Mouse (Mus musculus) midbrain, postnatal 0 days (tissue): ENCODE data around the gene Il10ra. TPM values are rescaled to one million over a fixed set of nuclear protein-coding genes. Genes with fewer than 3 reads are reported as not detected.

Experiments used
- ATAC-seq: fragments of 200-750 bp; cut with Nextera tagmentation; 2 replicates; pipeline ENCODE4 v1.8.0; 2017; ENCODE audit warnings: moderate number of reproducible peaks, mild to moderate bottlenecking, moderate TSS enrichment, moderate library complexity; ENCODE audit not compliant: low FRiP score
- DNase-seq: peaks from one replicate; pipeline ENCODE4 v3.0.0-alpha.2; 2015; ENCODE audit warnings: low spot score
- H3K27ac ChIP-seq: fragments of 300-500 bp; sonication (generic); 2 replicates; pipeline ENCODE4 v1.5.1; 2014; ENCODE audit warnings: low read depth, mild to moderate bottlenecking, low read length, mixed read lengths
- H3K27me3 ChIP-seq: fragments of 300-500 bp; sonication (generic); 2 replicates; pipeline ENCODE4 v1.6.1; 2014; ENCODE audit warnings: low read length, control low read depth, mixed read lengths; ENCODE audit not compliant: insufficient read depth
- H3K36me3 ChIP-seq: fragments of 300-500 bp; sonication (generic); 2 replicates; pipeline ENCODE4 v1.6.1; 2014; ENCODE audit warnings: low read length, control low read depth, mixed read lengths; ENCODE audit not compliant: insufficient read depth
- H3K4me1 ChIP-seq: fragments of 300-500 bp; sonication (generic); 2 replicates; pipeline ENCODE4 v1.6.1; 2014; ENCODE audit warnings: mild to moderate bottlenecking, control low read depth, antibody characterized with exemption, low read length, mixed read lengths; ENCODE audit not compliant: insufficient read depth
- H3K4me2 ChIP-seq: fragments of 300-500 bp; sonication (generic); 2 replicates; pipeline ENCODE4 v1.6.1; 2014; ENCODE audit warnings: low read depth, mild to moderate bottlenecking, low read length, mixed read lengths; ENCODE audit not compliant: poor library complexity, severe bottlenecking
- H3K4me3 ChIP-seq: fragments of 300-500 bp; sonication (generic); 2 replicates; pipeline ENCODE4 v1.5.1; 2014; ENCODE audit warnings: low read depth, mild to moderate bottlenecking, low read length, moderate library complexity
- H3K9ac ChIP-seq: fragments of 300-500 bp; sonication (generic); replicated peaks from 2 replicates; pipeline ENCODE4 v1.6.1; 2014; ENCODE audit warnings: mild to moderate bottlenecking, low read length, moderate library complexity, mixed read lengths; ENCODE audit not compliant: poor library complexity, severe bottlenecking
- H3K9me3 ChIP-seq: fragments of 300-500 bp; sonication (generic); 2 replicates; pipeline ENCODE4 v1.6.1; 2016; ENCODE audit warnings: low read length, control low read depth
- CTCF ChIP-seq: IDR thresholded peaks from 2 replicates; pipeline ENCODE4 v1.5.1; 2016; ENCODE audit warnings: antibody characterized with exemption, mild to moderate bottlenecking
- WGBS: fragments of 180-500 bp; shearing (Covaris S2); extraction: QIAGEN DNeasy Blood & Tissue Kit; methylation state at CpG from one replicate; pipeline ENCODE4 v1.1.7; 2014; 5-methylcytosine and 5-hydroxymethylcytosine counted together
- polyA plus RNA-seq: library from polyadenylated mRNA; unstranded; fragments of >200 nt; fragmentation: Nextera tagmentation; extraction: Ambion mirVana; gene quantifications from 2 replicates; pipeline ENCODE4 v1.2.1, GENCODE M21; 2015
- total RNA-seq: library from RNA; depleted of rRNA; stranded (reverse); fragments of >200 nt; gene quantifications from 2 replicates; pipeline ENCODE4 v1.2.3, GENCODE M21; 2014; rRNA removed

The Il10ra gene
- total RNA-seq = 0.90 and 1.4 TPM in 2 replicates
- polyA plus RNA-seq = 0.81 and 0.87 TPM in 2 replicates

DNA sequence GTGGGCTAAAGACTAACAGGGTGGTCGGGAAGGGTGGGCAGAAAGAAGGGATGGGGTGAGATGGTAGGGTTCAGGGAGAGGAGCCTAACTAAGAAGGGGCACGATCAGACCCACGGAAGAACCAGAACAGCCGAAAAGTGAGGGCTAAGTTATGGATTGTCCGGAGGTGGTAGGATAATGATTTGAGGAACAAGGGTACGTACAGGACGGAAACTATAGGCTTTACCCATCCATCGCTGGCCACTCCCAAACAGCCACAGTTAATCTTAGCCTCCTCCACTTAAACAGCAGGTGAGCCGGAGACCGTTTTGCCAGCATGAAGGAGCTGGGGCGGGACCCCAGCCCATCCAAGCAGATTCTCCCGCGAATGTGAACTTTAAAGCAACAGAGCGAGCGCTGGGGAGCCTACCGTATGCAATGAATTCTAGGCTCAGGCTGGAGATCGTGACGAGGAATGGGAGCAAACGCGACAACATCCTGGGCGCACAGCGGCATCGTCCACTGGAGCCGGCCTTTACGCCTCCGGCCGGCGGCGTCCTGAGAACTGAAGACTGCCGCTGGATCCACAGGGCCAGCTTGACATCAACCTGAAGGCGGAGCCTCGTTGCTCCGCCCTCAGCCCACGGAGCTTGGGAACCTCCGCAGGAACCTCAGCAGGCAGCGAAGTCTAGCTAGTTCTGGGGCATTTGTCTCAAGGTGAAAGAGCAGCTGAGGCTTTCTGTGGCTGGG, at the start of gene Il10ra:
TSS of gene Il10ra (minus strand) at position 553 of the 729 bp plus-strand sequence.
- ATAC-seq = no peak
- H3K27me3 ChIP-seq = peaks cover 18% of the 10 kb centered on the region
- no peaks in the 10 kb centered on the region for H3K36me3 ChIP-seq
- H3K4me3 ChIP-seq = peak within 1 kb of the TSS; percentile 50
- peak; percentile 32 for DNase-seq
- H3K4me1 ChIP-seq = no peaks in the 10 kb centered on the region
- 5% methylated on average over 36 of the region's 36 CpGs for WGBS
- H3K9me3 ChIP-seq = no peaks in the 10 kb centered on the region
- H3K4me2 ChIP-seq = peak within 1 kb of the TSS; percentile 86
- no peak within 1 kb of the TSS for H3K27ac ChIP-seq
- H3K9ac ChIP-seq = peak within 1 kb of the TSS; percentile 64
- no peak for TF ChIP-seq CTCF

DNA sequence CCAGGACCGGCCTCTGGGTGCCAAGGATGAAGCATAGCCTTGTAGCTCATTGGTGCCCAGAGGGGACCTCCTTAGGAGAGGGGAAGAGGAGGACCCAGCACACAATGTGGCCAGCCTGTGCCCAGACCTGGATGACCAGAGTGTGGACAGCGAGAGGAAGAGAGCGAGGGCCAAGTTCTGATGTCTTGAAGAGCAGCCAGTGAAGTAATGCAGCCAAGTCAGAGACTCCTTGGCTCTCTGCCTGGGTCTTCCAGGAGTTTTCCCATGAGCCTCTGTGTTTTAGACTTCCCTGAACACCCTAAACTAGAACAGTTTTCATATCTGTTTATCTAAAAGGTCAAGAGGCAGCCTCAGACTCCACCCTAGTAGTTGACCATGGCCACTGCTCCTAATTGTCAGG, 48.7 kb upstream of the Il10ra start:
- Histone ChIP-seq H3K36me3 (no peaks in the 10 kb centered on the region), H3K4me1 (no peaks in the 10 kb centered on the region), H3K4me3 (no peak overlapping the region), H3K9ac (no peak overlapping the region), H3K9me3 (no peaks in the 10 kb centered on the region), H3K27ac (no peak overlapping the region), H3K4me2 (no peak overlapping the region), H3K27me3 (no peaks in the 10 kb centered on the region)
- DNase-seq (peak; percentile 64), ATAC-seq (no peak)
- TF ChIP-seq CTCF = no peak
- WGBS = 93% methylated on average over 3 of the region's 3 CpGs

DNA sequence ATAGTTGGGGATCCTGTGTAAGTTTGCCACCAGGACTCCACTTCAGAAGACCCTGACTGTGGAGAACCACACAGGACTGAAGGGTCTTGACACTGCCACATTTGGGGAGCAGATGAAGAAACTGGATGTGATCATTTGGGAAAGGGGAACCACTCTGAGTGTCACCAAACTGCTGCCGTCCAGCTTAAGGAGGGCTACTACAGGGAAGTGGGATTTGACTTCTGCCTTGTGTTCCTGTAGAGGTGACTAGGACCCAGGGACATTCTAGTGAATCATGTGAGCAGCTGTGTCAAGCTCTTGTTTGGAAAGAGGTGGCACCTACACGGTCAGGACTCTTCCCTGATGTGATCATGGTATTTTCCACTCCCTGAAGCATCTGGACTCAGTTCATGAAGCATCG, 45.0 kb upstream of the Il10ra start:
- Histone ChIP-seq H3K27me3 (no peaks in the 10 kb centered on the region), H3K4me3 (no peak overlapping the region), H3K4me1 (no peaks in the 10 kb centered on the region), H3K27ac (no peak overlapping the region), H3K4me2 (no peak overlapping the region), H3K36me3 (no peaks in the 10 kb centered on the region), H3K9ac (no peak overlapping the region), H3K9me3 (no peaks in the 10 kb centered on the region)
- no peak for TF ChIP-seq CTCF
- 81% methylated on average over 3 of the region's 3 CpGs for WGBS
- ATAC-seq = no peak
- DNase-seq = no peak

DNA sequence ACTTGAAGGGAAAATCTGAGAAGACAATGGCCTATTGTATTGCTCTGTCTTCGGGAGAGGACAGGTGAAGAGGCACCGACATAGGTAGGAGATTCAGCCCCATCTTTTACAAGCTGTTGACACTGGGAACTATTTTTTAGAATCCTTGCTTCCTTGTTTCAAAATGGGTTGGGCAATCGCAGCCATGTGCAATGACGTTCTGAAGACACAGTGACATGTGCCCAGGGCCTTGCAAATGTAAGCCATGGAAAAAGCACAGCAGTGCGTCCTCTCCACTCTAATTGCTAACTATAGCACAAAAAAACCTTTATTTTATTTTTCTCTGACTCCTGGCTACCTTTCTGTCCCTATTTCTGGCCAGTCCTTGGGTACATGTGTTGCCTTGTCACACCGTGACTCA, 42.9 kb upstream of the Il10ra start:
- WGBS = 88% methylated on average over 6 of the region's 6 CpGs
- Histone ChIP-seq H3K4me2 (no peak overlapping the region), H3K9ac (no peak overlapping the region), H3K4me1 (no peaks in the 10 kb centered on the region), H3K4me3 (no peak overlapping the region), H3K27ac (no peak overlapping the region), H3K36me3 (no peaks in the 10 kb centered on the region), H3K9me3 (no peaks in the 10 kb centered on the region), H3K27me3 (no peaks in the 10 kb centered on the region)
- TF ChIP-seq CTCF = no peak
- ATAC-seq (no peak), DNase-seq (no peak)

DNA sequence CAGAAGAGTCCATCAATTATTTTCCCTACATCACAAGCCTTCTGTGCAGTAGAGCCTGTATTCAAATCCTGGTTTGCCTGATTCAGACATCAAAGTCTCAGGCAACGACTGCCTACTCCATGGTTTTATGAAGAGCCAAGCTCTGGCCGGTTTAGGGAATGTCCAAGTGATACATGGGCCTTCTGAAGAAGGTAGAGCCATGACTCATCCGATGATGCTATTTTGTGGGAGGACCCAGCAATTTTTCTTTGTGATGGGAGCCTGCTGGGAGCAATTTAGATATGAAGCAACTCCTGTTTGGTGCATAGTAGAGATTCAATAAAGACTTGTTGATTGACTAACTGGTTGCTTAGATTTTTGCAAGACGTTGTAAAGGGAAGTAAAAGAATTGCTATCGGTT, 39.6 kb upstream of the Il10ra start:
- TF ChIP-seq CTCF = no peak
- WGBS = 89% methylated on average over 5 of the region's 5 CpGs
- no peak for ATAC-seq
- Histone ChIP-seq H3K4me3 (no peak overlapping the region), H3K9ac (no peak overlapping the region), H3K4me2 (no peak overlapping the region), H3K27ac (no peak overlapping the region), H3K9me3 (no peaks in the 10 kb centered on the region), H3K4me1 (no peaks in the 10 kb centered on the region), H3K27me3 (no peaks in the 10 kb centered on the region), H3K36me3 (no peaks in the 10 kb centered on the region)
- DNase-seq = no peak

DNA sequence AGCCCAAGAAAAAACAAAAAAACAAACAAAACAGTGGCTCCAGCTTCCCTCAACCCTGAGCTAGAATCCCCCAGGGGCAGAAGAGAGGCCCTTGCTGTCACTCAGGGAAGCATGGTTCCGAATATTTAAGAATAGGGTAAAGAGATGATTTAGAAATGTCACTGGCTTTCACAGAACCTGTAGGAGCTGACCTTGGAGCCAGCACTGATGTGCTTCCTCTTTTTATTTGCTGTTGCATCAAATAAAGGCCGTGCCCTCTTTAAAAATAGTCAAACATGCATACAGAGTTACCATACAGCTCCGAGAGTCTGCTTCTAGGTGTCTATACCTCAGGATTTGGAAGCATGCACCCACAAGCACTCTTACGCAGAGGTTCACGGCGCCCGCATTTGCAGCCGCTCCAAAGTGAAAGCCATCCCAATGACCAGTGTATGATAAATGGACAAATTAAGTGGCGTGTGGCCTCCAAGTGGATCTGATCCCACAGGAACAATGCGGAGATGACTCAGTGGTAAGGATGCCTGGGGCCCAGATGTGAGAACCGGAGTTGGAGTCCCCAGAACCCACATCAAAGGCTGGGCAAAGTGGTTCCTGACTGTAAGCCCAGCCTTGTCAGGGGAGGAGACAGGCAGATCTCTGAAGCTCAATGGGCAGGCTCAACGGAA, 37.9 kb upstream of the Il10ra start:
- 91% methylated on average over 12 of the region's 12 CpGs for WGBS
- Histone ChIP-seq H3K36me3 (no peaks in the 10 kb centered on the region), H3K27ac (no peak overlapping the region), H3K4me1 (no peaks in the 10 kb centered on the region), H3K9me3 (no peaks in the 10 kb centered on the region), H3K4me2 (no peak overlapping the region), H3K9ac (no peak overlapping the region), H3K27me3 (no peaks in the 10 kb centered on the region), H3K4me3 (no peak overlapping the region)
- ATAC-seq (no peak), DNase-seq (no peak)
- no peak for TF ChIP-seq CTCF
